Mouse (Mus musculus) olfactory bulb, adult 2 months (tissue): Measurements from ENCODE around the gene Gm8797.

Experiments used
- CTCF ChIP-seq: fragments of 200-500 bp; IDR thresholded peaks from 2 replicates; pipeline ENCODE4 v1.5.1; 2012; ENCODE audit warnings: low read depth, mild to moderate bottlenecking, low read length, moderate library complexity; ENCODE audit not compliant: insufficient read depth
- POLR2A ChIP-seq: fragments of 200-500 bp; IDR thresholded peaks from 2 replicates; pipeline ENCODE4 v1.6.1; 2012; ENCODE audit warnings: mild to moderate bottlenecking, low read depth, low read length, moderate library complexity; ENCODE audit not compliant: insufficient read depth

- TF ChIP-seq POLR2A (no peak), CTCF (no peak)
Measured at GRCm38 (mm10) chr3:5766256-5766655, 15.7 kb downstream of the Gm8797 start.
